Mouse (Mus musculus): ENCODE results near the gene Dctn3.

GRCm38 (mm10) chr4:41715596-41715995 lies 7.4 kb downstream of the Dctn3 start:
- peak; percentile 49 to 67 (median 49) for TF ChIP-seq CTCF (IDR thresholded peaks at IDR 0.05 in 2 of 3, conservative IDR thresholded peaks at IDR 0.05 in 1 of 3; ENCODE audit: control insufficient read depth in 1 of 3, insufficient read depth in 1 of 3, low read depth in 2 of 3, low read length in 3 of 3, poor library complexity in 1 of 3, severe bottlenecking in 1 of 3)
- no peak for TF ChIP-seq ZKSCAN1 (IDR thresholded peaks at IDR 0.05; ENCODE audit: low read depth, low read length)
- no peak for TF ChIP-seq RCOR1 (IDR thresholded peaks at IDR 0.05; ENCODE audit: low read depth, low read length)
- TF ChIP-seq MAFK (IDR thresholded peaks at IDR 0.05; ENCODE audit: borderline replicate concordance, low read depth, low read length) = no peak
